Mouse (Mus musculus) right cerebral cortex, postnatal 4 days (tissue): ENCODE results near the gene Jak3.
"Not testable (repeated sequence)": the region's sequence is repeated elsewhere in the genome, so short reads cannot be mapped to it uniquely, and the experiment has no call there.

ENCODE experiments used
- DNase-seq: peaks from one replicate; pipeline ENCODE4 v3.0.0-alpha.2; 2022

The Jak3 gene

DNA sequence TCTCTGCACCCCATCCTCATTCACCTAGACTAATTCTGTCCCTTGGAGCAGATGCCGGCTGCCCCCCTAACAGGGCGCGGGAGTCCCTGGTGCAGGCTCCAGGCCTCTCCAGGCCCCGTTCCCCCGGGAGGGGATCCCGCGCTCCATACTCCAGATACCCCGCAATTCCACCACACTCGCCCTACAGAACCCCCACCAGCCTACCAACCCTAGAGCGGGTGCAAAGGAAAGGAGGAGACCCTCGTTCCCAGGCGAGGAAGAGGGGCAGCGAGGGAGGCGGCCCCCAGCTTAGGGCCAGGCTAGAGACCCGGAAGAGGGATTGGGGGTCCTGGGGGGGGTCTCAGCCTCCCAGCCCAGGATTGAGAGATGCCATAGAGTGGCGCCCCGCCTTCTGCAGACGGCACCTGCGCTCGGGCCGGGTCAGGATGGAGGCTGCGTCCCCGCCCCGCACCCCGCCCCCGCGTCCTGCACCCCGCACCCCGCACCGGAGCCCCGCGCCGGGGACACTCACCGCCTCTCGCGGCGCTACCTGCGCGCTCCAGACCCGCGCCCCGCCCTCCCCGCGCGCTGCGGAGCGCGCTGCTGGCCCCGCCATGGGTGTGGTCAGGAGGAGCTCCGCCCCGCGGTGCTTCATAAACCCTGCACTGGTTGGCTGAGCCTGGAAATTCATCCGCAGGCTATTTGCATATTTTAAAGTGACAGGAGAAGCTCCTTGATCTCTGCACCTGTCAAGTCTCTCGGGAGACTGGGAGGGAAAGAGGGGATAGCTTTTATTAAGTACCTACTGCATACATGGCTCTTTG, 49.2 kb downstream of the Jak3 start, which contains the start of gene Fcho1:
Fcho1 (minus strand) TSS at position 595 of the 803 bp plus-strand sequence.
- DNase-seq = peak; percentile 84

DNA sequence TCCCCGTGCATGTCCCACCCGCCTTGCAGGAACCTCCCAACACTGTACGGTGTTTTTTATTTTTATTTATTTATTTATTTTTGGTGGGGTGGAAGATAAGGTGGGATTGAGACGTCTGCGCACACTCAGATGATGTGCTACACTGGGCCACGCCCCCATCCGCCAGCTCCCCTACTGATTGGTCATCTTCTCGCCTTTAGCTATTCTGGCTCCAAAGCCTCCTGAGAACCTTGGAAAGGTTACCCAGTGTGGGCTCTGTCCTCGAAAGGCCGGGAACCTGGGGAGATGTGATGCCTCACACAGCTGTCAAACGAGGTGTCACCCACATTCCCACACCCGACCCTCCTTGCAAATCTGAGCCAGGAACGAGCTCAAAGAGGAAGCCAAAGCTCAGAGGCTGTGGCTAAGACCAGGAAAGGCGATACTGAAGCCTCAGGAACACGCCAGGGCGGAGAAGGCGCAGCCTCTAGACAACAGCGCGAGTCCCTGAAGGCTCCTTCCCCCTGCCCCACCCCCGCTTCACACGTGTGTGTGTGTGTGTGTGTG, 52.2 kb downstream of the Jak3 start:
- DNase-seq = peak; percentile 73

DNA sequence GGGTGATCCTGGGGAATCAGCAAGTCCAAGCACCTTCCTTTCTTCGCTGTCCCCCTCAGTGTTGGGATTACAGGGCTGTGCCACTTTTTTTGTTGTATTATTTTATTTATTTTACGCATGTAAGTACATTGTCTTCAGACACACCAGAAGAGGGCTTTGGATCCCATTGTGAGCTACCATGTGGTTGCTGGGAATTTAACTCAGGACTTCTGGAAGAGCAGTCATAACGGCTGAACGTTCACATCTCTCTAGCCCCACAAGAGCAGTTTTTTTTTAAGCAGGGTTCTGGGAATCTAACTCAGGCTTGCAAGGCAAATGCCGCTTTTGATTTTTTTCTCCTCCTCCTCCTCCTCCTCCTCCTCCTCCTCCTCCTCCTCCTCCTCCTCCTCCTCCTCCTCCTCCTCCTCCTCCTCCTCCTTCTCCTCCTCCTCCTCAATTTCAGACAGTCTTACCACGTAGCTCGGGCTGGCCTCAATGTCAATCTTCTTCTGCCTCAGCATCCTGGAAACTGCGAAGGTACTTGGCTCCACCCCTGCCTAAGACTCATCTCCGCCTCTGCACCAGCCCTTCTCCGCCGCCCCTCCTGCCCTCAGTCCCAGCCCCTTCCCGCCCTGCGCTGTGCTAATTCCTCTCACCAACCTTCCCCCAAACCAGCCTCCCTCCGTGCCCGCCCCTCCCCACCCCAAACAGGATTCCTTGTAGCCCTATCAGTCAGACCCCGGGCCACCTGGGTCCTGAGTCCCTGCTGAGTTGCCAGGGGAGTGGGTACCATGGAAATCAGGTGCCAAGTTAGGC, 52.9 kb downstream of the Jak3 start:
- no peak for DNase-seq

DNA sequence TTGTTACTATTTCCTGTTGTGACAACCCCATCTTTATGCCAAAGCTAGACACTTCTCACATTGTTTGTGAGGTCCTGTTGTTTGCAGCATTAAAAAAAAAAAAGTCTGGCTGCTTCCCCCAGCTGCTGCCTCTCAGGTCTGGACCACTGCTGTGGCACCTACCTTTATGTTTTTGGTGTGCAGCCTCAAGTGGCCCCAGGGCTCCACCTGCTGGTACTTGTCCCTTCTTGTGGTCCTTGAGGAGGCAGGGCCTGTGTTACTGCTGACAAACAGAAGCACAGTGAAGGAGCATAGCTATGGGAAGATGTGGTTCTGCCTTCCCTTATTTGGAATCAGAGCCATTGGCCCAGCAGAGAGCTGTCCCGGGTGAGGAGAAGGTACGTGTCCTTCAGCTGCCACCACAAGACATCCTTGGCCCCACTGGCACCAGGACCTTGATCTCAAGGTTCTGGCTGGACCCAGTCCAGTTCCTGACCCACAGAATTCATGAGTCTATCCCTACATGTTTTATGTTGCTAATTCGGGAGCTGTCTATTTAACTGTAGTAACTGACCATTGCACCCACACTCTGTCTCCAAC, 55.6 kb downstream of the Jak3 start:
- DNase-seq = no peak

DNA sequence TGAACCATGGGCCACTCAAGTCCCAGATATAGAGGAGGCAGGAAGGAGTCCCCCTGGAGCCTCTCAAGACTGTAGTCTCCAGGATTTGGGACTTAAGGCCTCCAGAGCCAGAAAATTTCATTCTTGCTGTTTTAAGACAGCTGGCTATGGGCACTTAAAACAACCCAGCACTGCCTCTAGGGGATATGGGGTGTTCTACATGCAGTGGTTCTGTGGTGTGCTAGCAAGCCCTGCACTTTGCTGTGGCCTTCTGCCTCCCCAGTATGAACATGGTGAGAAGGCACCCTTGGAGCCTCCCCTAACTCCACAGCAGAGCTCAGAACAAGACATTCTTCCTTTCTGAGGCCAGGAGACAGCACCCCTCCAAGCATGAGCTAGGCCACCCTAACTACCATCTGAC, 62.2 kb downstream of the Jak3 start:
- not testable (repeated sequence) for DNase-seq
